Mouse (Mus musculus) megakaryocyte, embryonic 14.5 days (primary cell): ENCODE results near the gene Nrip2. TPM values are rescaled to one million over a fixed set of nuclear protein-coding genes. Genes with fewer than 3 reads are reported as not detected.

ENCODE experiments used
- H3K27me3 ChIP-seq: replicated peaks from 2 replicates; pipeline ENCODE3; 2012; ENCODE audit warnings: inconsistent platforms
- H3K36me3 ChIP-seq: replicated peaks from 2 replicates; pipeline ENCODE3; 2012; ENCODE audit warnings: low read length, inconsistent platforms, mixed read lengths
- H3K4me1 ChIP-seq: 2 replicates; pipeline ENCODE4 v1.6.1; 2012; ENCODE audit warnings: inconsistent platforms
- H3K4me3 ChIP-seq: replicated peaks from 2 replicates; pipeline ENCODE3; 2012; ENCODE audit warnings: moderate library complexity, mild to moderate bottlenecking, inconsistent platforms
- H3K9me3 ChIP-seq: 2 replicates; pipeline ENCODE4 v1.6.1; 2012; ENCODE audit warnings: inconsistent platforms
- FLI1 ChIP-seq: IDR thresholded peaks from 2 replicates; pipeline ENCODE4 v1.6.1; 2012; ENCODE audit warnings: low read length, inconsistent platforms, mixed read lengths
- GATA1 ChIP-seq: IDR thresholded peaks from 3 replicates; pipeline ENCODE4 v1.6.1; 2012; ENCODE audit warnings: mixed read lengths, low read length, inconsistent platforms, borderline replicate concordance
- polyA plus RNA-seq: library from polyadenylated mRNA; stranded (reverse); fragments of >175 nt; gene quantifications from 2 replicates; pipeline ENCODE4 v1.2.3, GENCODE M21; 2012; ENCODE audit warnings: low replicate concordance; ENCODE audit not compliant: insufficient read depth

The Nrip2 gene
- polyA plus RNA-seq, 1 experiment: not detected

GRCm38 (mm10) chr6:128455835-128456605 lies 56.9 kb downstream of the Nrip2 start:
- H3K9me3 ChIP-seq: 0 out of 2 replicates have a peak, but pooled peaks cover 5% of the 10 kb centered on the region
- no peaks in the 10 kb centered on the region for H3K36me3 ChIP-seq
- no peak overlapping the region for H3K4me3 ChIP-seq
- peaks cover 5% of the 10 kb centered on the region for H3K27me3 ChIP-seq
- TF ChIP-seq FLI1 (no peak), GATA1 (no peak)
- no peaks in the 10 kb centered on the region for H3K4me1 ChIP-seq

- peaks cover 3% of the 10 kb centered on the region for H3K27me3 ChIP-seq
- H3K9me3 ChIP-seq: 0 out of 2 replicates have a peak, but pooled peaks cover 8% of the 10 kb centered on the region
- no peak for TF ChIP-seq GATA1
- no peak for TF ChIP-seq FLI1
- no peaks in the 10 kb centered on the region for H3K36me3 ChIP-seq
- peaks cover 3% of the 10 kb centered on the region; the same call in 1 of the 2 replicates for H3K4me1 ChIP-seq
- no peak overlapping the region for H3K4me3 ChIP-seq
These were observed 58.1 kb downstream of the Nrip2 start for GRCm38 (mm10) chr6:128457186-128457585.

GRCm38 (mm10) chr6:128460321-128460720 lies 61.2 kb downstream of the Nrip2 start:
- TF ChIP-seq GATA1: no peak
- no peak for TF ChIP-seq FLI1
- Histone ChIP-seq H3K27me3 (peaks cover 2% of the 10 kb centered on the region), H3K9me3 (peaks cover 16% of the 10 kb centered on the region)

GRCm38 (mm10) chr6:128460729-128461503 lies 61.8 kb downstream of the Nrip2 start:
- Histone ChIP-seq H3K4me1 (peaks cover 3% of the 10 kb centered on the region; the same call in 1 of the 2 replicates), H3K36me3 (no peaks in the 10 kb centered on the region), H3K4me3 (no peak overlapping the region), H3K27me3 (peaks cover 2% of the 10 kb centered on the region), H3K9me3 (peaks cover 16% of the 10 kb centered on the region)
- TF ChIP-seq GATA1 (no peak), FLI1 (no peak)

More at GRCm38 (mm10) chr6:128460321-128460720, 61.2 kb downstream of the Nrip2 start:
- no peak overlapping the region for H3K4me3 ChIP-seq
- H3K4me1 ChIP-seq: peaks cover 3% of the 10 kb centered on the region; the same call in 1 of the 2 replicates
- no peaks in the 10 kb centered on the region for H3K36me3 ChIP-seq

GRCm38 (mm10) chr6:128461606-128462005 lies 62.5 kb downstream of the Nrip2 start:
- Histone ChIP-seq H3K4me3 (no peak overlapping the region), H3K36me3 (no peaks in the 10 kb centered on the region), H3K9me3 (peaks cover 16% of the 10 kb centered on the region), H3K4me1 (peaks cover 3% of the 10 kb centered on the region; the same call in 1 of the 2 replicates), H3K27me3 (peaks cover 2% of the 10 kb centered on the region)
- no peak for TF ChIP-seq GATA1
- TF ChIP-seq FLI1: no peak

GRCm38 (mm10) chr6:128464996-128465395 lies 65.9 kb downstream of the Nrip2 start:
- Histone ChIP-seq H3K9me3 (peaks cover 11% of the 10 kb centered on the region), H3K27me3 (peaks cover 2% of the 10 kb centered on the region), H3K4me1 (peaks cover 11% of the 10 kb centered on the region), H3K36me3 (no peaks in the 10 kb centered on the region), H3K4me3 (no peak overlapping the region)
- TF ChIP-seq GATA1: no peak
- TF ChIP-seq FLI1: no peak

Other genes starting within 250 kb of the Nrip2 start
- gene Tead4, start 98.5 kb upstream of the Nrip2 start, polyA plus RNA-seq: 0.16 TPM in 1 of 2 replicates, not detected in the other
- gene Tulp3, start 43.4 kb upstream of the Nrip2 start, polyA plus RNA-seq: 2.8 TPM in 1 of 2 replicates, not detected in the other
- gene Rhno1, start 36.4 kb upstream of the Nrip2 start, polyA plus RNA-seq: 24.9 and 30.5 TPM in 2 replicates
- 14.7 and 19.2 TPM in 2 replicates for gene Foxm1, start 36.3 kb upstream of the Nrip2 start, polyA plus RNA-seq
- gene Tex52, start 23.8 kb upstream of the Nrip2 start, polyA plus RNA-seq: 0.18 TPM in 1 of 2 replicates, not detected in the other
- not detected in 2 replicates for gene Gm44596, start 23.8 kb upstream of the Nrip2 start, polyA plus RNA-seq
- gene Itfg2, start 25.6 kb downstream of the Nrip2 start, polyA plus RNA-seq: 10.0 and 20.3 TPM in 2 replicates
- gene Fkbp4, start 39.4 kb downstream of the Nrip2 start, polyA plus RNA-seq: 174 and 185 TPM in 2 replicates
- gene Pzp, start 127.4 kb downstream of the Nrip2 start, polyA plus RNA-seq: not detected in 2 replicates
- gene A2ml1, start 182.3 kb downstream of the Nrip2 start, polyA plus RNA-seq: not detected in 2 replicates
- gene Klrb1a, start 224.2 kb downstream of the Nrip2 start, polyA plus RNA-seq: not detected in 2 replicates